Mouse (Mus musculus): ENCODE measurements around the gene Plek. TPM values are rescaled to one million over a fixed set of nuclear protein-coding genes. Genes with fewer than 3 reads are reported as not detected.

The Plek gene
- polyA plus RNA-seq, 1 experiment = 72.7 TPM

DNA sequence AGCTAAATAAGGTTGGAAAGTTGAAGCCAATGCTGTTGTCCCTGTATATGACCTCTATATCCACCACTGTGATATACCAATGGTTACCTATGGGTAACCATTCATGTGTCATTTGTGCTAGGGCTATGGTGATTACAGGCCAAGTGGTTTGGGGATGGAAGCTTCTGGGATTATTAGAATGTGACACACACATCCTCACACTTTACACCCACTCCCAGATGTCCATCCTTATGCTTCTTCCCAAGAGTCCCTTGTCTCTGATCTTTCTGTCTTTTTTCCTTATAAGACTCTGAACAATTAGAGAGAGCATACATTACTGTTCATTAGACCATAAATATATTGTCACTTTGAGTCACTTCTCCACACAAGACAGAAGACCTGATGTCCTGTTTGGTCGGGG, 79.1 kb downstream of the Plek start:
- H3K4me3 ChIP-seq (replicated peaks; ENCODE audit: control insufficient read depth, low read depth, low read length) = no peak overlapping the region
- peaks cover 4% of the 10 kb centered on the region for H3K4me1 ChIP-seq (ENCODE audit: control insufficient read depth, insufficient read depth, low read length)
- H3K27ac ChIP-seq (ENCODE audit: control insufficient read depth, insufficient read depth, low read depth, low read length, poor library complexity) = no peak overlapping the region
- 80% methylated on average over 1 of the region's 1 CpGs for WGBS
- no peak for TF ChIP-seq POLR2A (IDR thresholded peaks at IDR 0.05; ENCODE audit: borderline replicate concordance, control insufficient read depth, low read depth, low read length)
- no peak for TF ChIP-seq CTCF (IDR thresholded peaks at IDR 0.05; ENCODE audit: control insufficient read depth, insufficient read depth, low read length)

DNA sequence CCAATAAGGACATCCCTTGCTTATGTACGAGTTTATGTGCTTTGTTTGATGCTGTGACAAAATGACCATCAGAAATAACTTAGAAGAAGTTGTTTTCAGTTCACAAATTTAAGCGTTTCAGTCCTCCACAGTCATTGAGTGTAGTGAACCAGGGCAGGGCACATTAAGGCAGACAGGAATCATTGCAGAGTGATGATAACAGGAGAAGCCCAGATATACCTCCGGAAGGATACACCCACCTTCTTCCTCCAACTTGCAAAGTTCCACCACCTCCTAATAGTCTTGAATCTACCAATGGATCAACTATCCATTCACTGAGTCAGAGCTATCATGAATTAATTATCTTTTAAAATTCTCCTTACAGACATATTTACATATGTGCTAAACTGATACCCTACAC, 80.2 kb downstream of the Plek start:
- WGBS = 64% methylated on average over 3 of the region's 3 CpGs
- Histone ChIP-seq H3K4me3 (replicated peaks; ENCODE audit: control insufficient read depth, low read depth, low read length) (no peak overlapping the region), H3K27ac (ENCODE audit: control insufficient read depth, insufficient read depth, low read depth, low read length, poor library complexity) (no peak overlapping the region), H3K4me1 (ENCODE audit: control insufficient read depth, insufficient read depth, low read length) (peaks cover 2% of the 10 kb centered on the region; the same call in 1 of the 2 replicates)
- TF ChIP-seq CTCF (IDR thresholded peaks at IDR 0.05; ENCODE audit: control insufficient read depth, insufficient read depth, low read length) = no peak
- TF ChIP-seq POLR2A (IDR thresholded peaks at IDR 0.05; ENCODE audit: borderline replicate concordance, control insufficient read depth, low read depth, low read length) = no peak

DNA sequence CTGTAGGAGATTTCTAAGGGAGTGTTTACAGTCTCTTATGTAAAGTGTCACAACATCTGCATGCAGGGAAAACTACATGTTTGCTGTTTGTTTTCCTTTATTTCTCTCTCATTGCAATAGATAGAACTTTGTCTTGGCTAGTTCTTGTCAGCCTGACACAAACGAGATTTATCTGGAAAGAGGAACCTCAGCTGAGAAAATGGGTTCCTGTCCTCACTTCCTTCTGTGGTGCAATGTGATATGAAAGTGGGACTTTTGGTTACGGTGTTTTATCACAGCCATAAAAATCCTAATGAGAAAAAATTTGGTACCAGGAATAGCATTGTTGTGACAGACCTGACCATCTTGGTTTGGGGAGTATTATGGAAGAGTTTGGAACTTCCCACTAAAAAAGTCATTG, 82.5 kb downstream of the Plek start:
- peaks cover 2% of the 10 kb centered on the region; the same call in 1 of the 2 replicates for H3K4me1 ChIP-seq (ENCODE audit: control insufficient read depth, insufficient read depth, low read length)
- TF ChIP-seq POLR2A (IDR thresholded peaks at IDR 0.05; ENCODE audit: borderline replicate concordance, control insufficient read depth, low read depth, low read length) (no peak), CTCF (IDR thresholded peaks at IDR 0.05; ENCODE audit: control insufficient read depth, insufficient read depth, low read length) (no peak)
- WGBS = 8% methylated on average over 2 of the region's 2 CpGs
- no peak overlapping the region for H3K27ac ChIP-seq (ENCODE audit: control insufficient read depth, insufficient read depth, low read depth, low read length, poor library complexity)
- no peak overlapping the region for H3K4me3 ChIP-seq (replicated peaks; ENCODE audit: control insufficient read depth, low read depth, low read length)

DNA sequence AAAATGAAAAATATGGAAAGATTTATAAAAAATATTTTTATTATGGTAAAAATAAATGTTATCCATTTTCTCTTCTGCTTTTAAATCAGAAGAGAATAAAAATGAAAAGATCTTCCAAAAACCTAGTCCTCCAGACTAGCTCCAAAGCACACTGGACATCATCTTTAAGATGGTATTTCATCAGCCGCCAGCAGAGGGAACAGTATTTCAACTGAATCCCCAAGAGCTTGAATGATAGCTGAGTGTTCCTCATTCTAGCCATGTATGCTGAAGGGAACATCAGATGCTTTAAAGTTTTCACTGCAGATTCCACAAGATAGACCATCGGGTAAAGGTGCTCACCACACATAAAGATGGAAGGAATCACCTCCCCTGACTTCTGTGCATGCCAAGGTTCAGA, 84.4 kb downstream of the Plek start:
- TF ChIP-seq POLR2A (IDR thresholded peaks at IDR 0.05; ENCODE audit: borderline replicate concordance, control insufficient read depth, low read depth, low read length) = no peak
- TF ChIP-seq CTCF (IDR thresholded peaks at IDR 0.05; ENCODE audit: control insufficient read depth, insufficient read depth, low read length) = no peak
- H3K4me3 ChIP-seq (replicated peaks; ENCODE audit: control insufficient read depth, low read depth, low read length) = no peak overlapping the region
- H3K27ac ChIP-seq (ENCODE audit: control insufficient read depth, insufficient read depth, low read depth, low read length, poor library complexity) = no peak overlapping the region
- peaks cover 2% of the 10 kb centered on the region; the same call in 1 of the 2 replicates for H3K4me1 ChIP-seq (ENCODE audit: control insufficient read depth, insufficient read depth, low read length)
- WGBS = 1% methylated on average over 2 of the region's 2 CpGs

DNA sequence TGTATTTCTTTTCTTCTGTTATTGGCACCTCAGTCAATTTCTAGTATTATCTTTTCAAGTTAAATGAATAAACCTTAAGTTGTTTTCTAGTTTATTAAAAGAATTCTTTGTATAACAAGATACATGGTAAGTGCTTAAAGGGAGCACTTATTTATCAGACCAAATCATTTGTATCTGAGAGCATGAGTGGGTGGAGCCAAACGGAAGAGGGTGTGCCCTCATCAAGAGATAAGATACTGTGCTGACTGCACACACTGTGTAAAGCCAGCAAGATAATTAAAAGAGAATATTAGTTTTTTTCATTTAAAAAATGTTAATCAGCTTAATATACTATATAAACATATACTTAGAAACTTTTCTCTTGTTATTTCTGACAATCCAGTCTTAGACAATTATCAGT, 93.7 kb downstream of the Plek start:
- 60% methylated on average over 1 of the region's 1 CpGs for WGBS
- Histone ChIP-seq H3K4me3 (replicated peaks; ENCODE audit: control insufficient read depth, low read depth, low read length) (no peak overlapping the region), H3K27ac (ENCODE audit: control insufficient read depth, insufficient read depth, low read depth, low read length, poor library complexity) (no peak overlapping the region), H3K4me1 (ENCODE audit: control insufficient read depth, insufficient read depth, low read length) (no peaks in the 10 kb centered on the region; the same call in 1 of the 2 replicates)
- TF ChIP-seq POLR2A (IDR thresholded peaks at IDR 0.05; ENCODE audit: borderline replicate concordance, control insufficient read depth, low read depth, low read length) (no peak), CTCF (IDR thresholded peaks at IDR 0.05; ENCODE audit: control insufficient read depth, insufficient read depth, low read length) (no peak)

DNA sequence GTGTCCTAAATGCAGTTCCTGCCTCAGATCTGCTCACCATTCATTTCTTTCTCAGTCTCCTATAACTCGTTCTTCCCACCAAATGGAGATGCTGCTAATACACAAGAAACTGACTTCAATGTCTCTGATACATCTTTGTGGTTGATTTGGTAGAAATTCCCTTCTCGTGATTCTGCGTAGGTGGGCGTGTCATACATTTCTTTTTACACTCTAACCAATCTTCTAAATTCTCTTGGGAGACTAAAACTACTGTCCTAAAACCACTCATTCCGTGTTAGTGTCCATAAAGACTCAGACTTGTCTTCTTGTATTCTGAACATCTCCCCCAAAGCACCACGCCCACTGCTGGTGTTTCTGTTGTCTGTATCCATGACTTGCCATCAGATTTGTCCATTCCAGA, 95.2 kb downstream of the Plek start:
- H3K4me1 ChIP-seq (ENCODE audit: control insufficient read depth, insufficient read depth, low read length) = no peaks in the 10 kb centered on the region; the same call in 1 of the 2 replicates
- no peak overlapping the region for H3K27ac ChIP-seq (ENCODE audit: control insufficient read depth, insufficient read depth, low read depth, low read length, poor library complexity)
- WGBS = 71% methylated on average over 6 of the region's 6 CpGs
- no peak for TF ChIP-seq CTCF (IDR thresholded peaks at IDR 0.05; ENCODE audit: control insufficient read depth, insufficient read depth, low read length)
- no peak for TF ChIP-seq POLR2A (IDR thresholded peaks at IDR 0.05; ENCODE audit: borderline replicate concordance, control insufficient read depth, low read depth, low read length)
- H3K4me3 ChIP-seq (replicated peaks; ENCODE audit: control insufficient read depth, low read depth, low read length) = no peak overlapping the region

DNA sequence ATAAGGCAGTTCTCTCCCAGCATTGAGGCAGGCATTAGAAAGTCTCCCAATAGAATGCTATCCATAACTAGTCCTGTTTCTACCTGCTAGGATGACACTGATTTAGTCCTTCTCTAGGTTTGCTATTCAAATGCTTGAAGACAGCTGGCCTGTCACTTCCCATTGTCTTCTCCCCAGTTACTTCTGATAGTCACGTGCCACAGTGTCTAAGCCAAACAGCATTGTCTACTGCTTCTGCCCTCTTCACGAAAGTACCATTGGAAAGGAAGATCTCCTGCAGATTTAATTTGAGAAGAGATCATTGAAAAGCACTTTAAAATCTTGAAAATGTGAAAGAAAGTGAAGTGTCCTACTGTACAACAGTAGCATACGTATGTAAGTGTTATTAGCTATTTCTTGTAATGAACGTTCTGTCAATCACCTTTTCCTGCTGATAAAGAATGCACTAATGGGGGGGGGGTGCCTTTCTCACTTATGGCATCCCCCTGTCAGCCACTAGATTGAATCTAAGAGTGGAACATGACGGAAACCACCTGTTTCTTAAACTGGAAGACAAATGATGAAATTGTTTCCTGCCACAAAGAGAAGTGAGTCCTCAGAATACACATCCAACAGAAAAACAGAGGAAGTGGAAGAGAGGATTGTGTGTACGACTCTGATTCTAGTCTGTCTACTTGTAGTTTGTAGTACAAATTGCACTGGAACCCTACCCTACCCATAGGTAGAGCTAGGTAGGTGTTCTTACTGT, 95.9 kb downstream of the Plek start:
- TF ChIP-seq POLR2A (IDR thresholded peaks at IDR 0.05; ENCODE audit: borderline replicate concordance, control insufficient read depth, low read depth, low read length) (no peak), CTCF (IDR thresholded peaks at IDR 0.05; ENCODE audit: control insufficient read depth, insufficient read depth, low read length) (no peak)
- Histone ChIP-seq H3K4me1 (ENCODE audit: control insufficient read depth, insufficient read depth, low read length) (no peaks in the 10 kb centered on the region; the same call in 1 of the 2 replicates), H3K27ac (ENCODE audit: control insufficient read depth, insufficient read depth, low read depth, low read length, poor library complexity) (no peak overlapping the region), H3K4me3 (replicated peaks; ENCODE audit: control insufficient read depth, low read depth, low read length) (no peak overlapping the region)
- 9% methylated on average over 6 of the region's 6 CpGs for WGBS

DNA sequence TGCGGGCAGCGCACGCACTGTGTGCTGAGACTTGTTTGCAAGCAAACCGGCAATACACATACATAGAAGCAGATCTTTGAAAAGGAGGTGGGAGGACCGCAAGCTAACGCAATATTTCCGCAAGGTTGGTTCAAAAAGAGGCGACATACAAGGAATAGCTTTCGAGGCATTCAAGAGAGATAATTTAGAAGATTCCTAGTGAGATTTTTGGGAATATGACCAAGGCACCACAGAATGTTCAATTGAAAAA, 100.5 kb downstream of the Plek start:
- peak overlapping the region; percentile 98 for H3K4me3 ChIP-seq (replicated peaks; ENCODE audit: control insufficient read depth, low read depth, low read length)
- H3K4me1 ChIP-seq (ENCODE audit: control insufficient read depth, insufficient read depth, low read length) = no peaks in the 10 kb centered on the region; the same call in 1 of the 2 replicates
- TF ChIP-seq CTCF (IDR thresholded peaks at IDR 0.05; ENCODE audit: control insufficient read depth, insufficient read depth, low read length) (no peak), POLR2A (IDR thresholded peaks at IDR 0.05; ENCODE audit: borderline replicate concordance, control insufficient read depth, low read depth, low read length) (no peak)
- H3K27ac ChIP-seq (ENCODE audit: control insufficient read depth, insufficient read depth, low read depth, low read length, poor library complexity) = peak overlapping the region; percentile 78
- WGBS = under 1% methylated on average over 9 of the region's 9 CpGs
